Mouse (Mus musculus) erythroblast, embryonic 14.5 days (primary cell): ENCODE results near the gene Intu.

ENCODE experiments used
- GATA1 ChIP-seq: IDR thresholded peaks from 2 replicates; pipeline ENCODE4 v1.6.1; 2012; ENCODE audit warnings: low read length, inconsistent platforms, mixed read lengths
- TAL1 ChIP-seq: IDR thresholded peaks from 3 replicates; pipeline ENCODE4 v1.6.1; 2012; ENCODE audit warnings: low read length, inconsistent platforms, mixed read lengths

DNA sequence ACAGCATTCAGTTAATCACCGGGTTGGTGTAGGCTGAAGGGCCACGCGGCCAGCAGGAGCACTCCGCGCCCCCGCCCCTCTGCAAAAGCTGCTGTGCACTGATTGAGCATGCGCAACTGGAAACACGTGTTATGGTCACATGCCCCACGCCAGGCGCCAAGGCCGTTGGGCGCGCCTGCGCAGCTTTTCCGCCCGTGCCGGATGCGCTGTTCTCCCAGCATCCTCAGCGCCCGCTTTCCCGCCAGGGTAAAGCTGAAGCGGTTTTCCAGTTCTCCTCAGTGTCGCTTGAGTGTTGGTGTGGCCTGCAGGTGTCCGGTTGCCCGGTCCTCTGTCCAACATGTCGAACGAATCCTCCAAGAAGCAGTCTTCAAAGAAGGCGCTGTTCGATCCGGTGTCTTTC is 177.6 kb downstream of the Intu start, which contains the start of gene Slc25a31:
- TF ChIP-seq TAL1 (no peak), GATA1 (no peak)
